Mouse (Mus musculus) CD4-positive helper T cell, adult 2 months (primary cell): ENCODE data around the gene Fam214a.
"Not testable (repeated sequence)": the region's sequence is repeated elsewhere in the genome, so short reads cannot be mapped to it uniquely, and the experiment has no call there.

Source experiments
- DNase-seq: peaks from one replicate; pipeline ENCODE4 v3.0.0-alpha.2; 2012; ENCODE audit warnings: low read depth, missing footprints, low spot score

Fam214a gene

GRCm38 (mm10) chr9:74979866-74980265, 27.2 kb downstream of the Fam214a start:
- DNase-seq: no peak

- no peak for DNase-seq
Measured at GRCm38 (mm10) chr9:74981663-74982111, 29.0 kb downstream of the Fam214a start.

GRCm38 (mm10) chr9:74982193-74982592, 29.5 kb downstream of the Fam214a start:
- DNase-seq: no peak

- not testable (repeated sequence) for DNase-seq
Measured at GRCm38 (mm10) chr9:74982722-74983121, 30.0 kb downstream of the Fam214a start.

- no peak for DNase-seq
Measured at GRCm38 (mm10) chr9:74985173-74985715, 32.6 kb downstream of the Fam214a start.

GRCm38 (mm10) chr9:74985770-74986169, 33.1 kb downstream of the Fam214a start:
- no peak for DNase-seq

GRCm38 (mm10) chr9:74988893-74989460, 36.3 kb downstream of the Fam214a start:
- DNase-seq: no peak

- DNase-seq: no peak
Measured at GRCm38 (mm10) chr9:74989990-74990389, 37.3 kb downstream of the Fam214a start.

GRCm38 (mm10) chr9:74994611-74995257, 42.0 kb downstream of the Fam214a start:
- no peak for DNase-seq

- no peak for DNase-seq
Measured at GRCm38 (mm10) chr9:74996349-74996748, 43.7 kb downstream of the Fam214a start.

GRCm38 (mm10) chr9:74997976-74998375, 45.3 kb downstream of the Fam214a start:
- no peak for DNase-seq

- DNase-seq: no peak
Measured at GRCm38 (mm10) chr9:75001006-75001405, 48.3 kb downstream of the Fam214a start.

GRCm38 (mm10) chr9:75001611-75002204, 49.0 kb downstream of the Fam214a start:
- no peak for DNase-seq

- DNase-seq: no peak
Measured at GRCm38 (mm10) chr9:75002262-75002661, 49.6 kb downstream of the Fam214a start.

- DNase-seq: no peak
Measured at GRCm38 (mm10) chr9:75004203-75004602, 51.5 kb downstream of the Fam214a start.

GRCm38 (mm10) chr9:75016591-75016990, 63.9 kb downstream of the Fam214a start:
- DNase-seq: no peak

- no peak for DNase-seq
Measured at GRCm38 (mm10) chr9:75019181-75019580, 66.5 kb downstream of the Fam214a start.

- DNase-seq: no peak
Measured at GRCm38 (mm10) chr9:75019592-75019991, 66.9 kb downstream of the Fam214a start.

- DNase-seq: no peak
Measured at GRCm38 (mm10) chr9:75020561-75020960, 67.9 kb downstream of the Fam214a start.

- DNase-seq: no peak
Measured at GRCm38 (mm10) chr9:75022546-75022945, 69.9 kb downstream of the Fam214a start.

- DNase-seq: no peak
Measured at GRCm38 (mm10) chr9:75023150-75023894, 70.6 kb downstream of the Fam214a start.

GRCm38 (mm10) chr9:75024089-75024488, 71.4 kb downstream of the Fam214a start:
- no peak for DNase-seq
